Mouse (Mus musculus) thymus, adult 18-20 months (tissue): Measurements from ENCODE around the gene Krt1.

ENCODE experiments used
- DNase-seq, 2 experiments: peaks; one replicate each; pipeline ENCODE4 v3.0.0; 2022; ENCODE audit warnings: mixed read lengths in 2 of 2

Gene Krt1

GRCm38 (mm10) chr15:101850694-101851093 is at the start of gene Krt1:
Krt1 (minus strand) TSS chr15:101850794.
- no peak for DNase-seq

- DNase-seq: no peak
Observed at GRCm38 (mm10) chr15:101895216-101895615, 44.6 kb upstream of the Krt1 start.

GRCm38 (mm10) chr15:101892820-101893219 is 42.2 kb upstream of the Krt1 start, which contains the start of gene Krt76:
Krt76 (minus strand) TSS chr15:101892920.
- no peak for DNase-seq

- no peak for DNase-seq
Observed at GRCm38 (mm10) chr15:101879776-101880175, 29.2 kb upstream of the Krt1 start.

- DNase-seq: no peak
Observed at GRCm38 (mm10) chr15:101878041-101878440, 27.4 kb upstream of the Krt1 start.

GRCm38 (mm10) chr15:101874383-101874782 is 23.8 kb upstream of the Krt1 start:
- DNase-seq: no peak

- DNase-seq: no peak
Observed at GRCm38 (mm10) chr15:101873231-101873630, 22.6 kb upstream of the Krt1 start.

GRCm38 (mm10) chr15:101869431-101869830 is 18.8 kb upstream of the Krt1 start, which contains the start of gene Krt77:
Krt77 (minus strand) TSS chr15:101869705.
- DNase-seq: no peak

GRCm38 (mm10) chr15:101866754-101867153 is 16.2 kb upstream of the Krt1 start:
- no peak for DNase-seq

- no peak for DNase-seq
Observed at GRCm38 (mm10) chr15:101860421-101861130, 10.0 kb upstream of the Krt1 start.

- no peak for DNase-seq
Observed at GRCm38 (mm10) chr15:101859735-101860170, 9.2 kb upstream of the Krt1 start.

- no peak for DNase-seq
Observed at GRCm38 (mm10) chr15:101858673-101859425, 8.3 kb upstream of the Krt1 start.

- DNase-seq: no peak
Observed at GRCm38 (mm10) chr15:101856696-101857095, 6.1 kb upstream of the Krt1 start.

- no peak for DNase-seq
Observed at GRCm38 (mm10) chr15:101855732-101856131, 5.1 kb upstream of the Krt1 start.

GRCm38 (mm10) chr15:101854294-101854693 is 3.7 kb upstream of the Krt1 start:
- DNase-seq: no peak

- DNase-seq: no peak
Observed at GRCm38 (mm10) chr15:101852571-101852970, 2.0 kb upstream of the Krt1 start.

GRCm38 (mm10) chr15:101845971-101846403 is 4.6 kb downstream of the Krt1 start:
- DNase-seq: peak in 1 of 2 experiments; percentile 13

- DNase-seq: no peak
Observed at GRCm38 (mm10) chr15:101843192-101843591, 7.4 kb downstream of the Krt1 start.

GRCm38 (mm10) chr15:101834784-101835328 is 15.7 kb downstream of the Krt1 start:
- no peak for DNase-seq

- DNase-seq: no peak
Observed at GRCm38 (mm10) chr15:101833131-101833530, 17.5 kb downstream of the Krt1 start.

- no peak for DNase-seq
Observed at GRCm38 (mm10) chr15:101829441-101829840, 21.2 kb downstream of the Krt1 start.

- DNase-seq: no peak
Observed at GRCm38 (mm10) chr15:101821786-101822185, 28.8 kb downstream of the Krt1 start.

GRCm38 (mm10) chr15:101817875-101818274 is 32.7 kb downstream of the Krt1 start, which contains the start of gene Krt2:
Krt2 (minus strand) TSS chr15:101818169.
- DNase-seq: no peak
